Mouse (Mus musculus) neural tube, embryonic 11.5 days (tissue): ENCODE measurements around the gene Creb3. TPM values are rescaled to one million over a fixed set of nuclear protein-coding genes. Genes with fewer than 3 reads are reported as not detected.
A peak's percentile ranks its signal among the peaks of the same experiment; 100 is the strongest.

Experiments used
- ATAC-seq: fragments of 200-750 bp; cut with Nextera tagmentation; 2 replicates; pipeline ENCODE4 v1.8.0; 2017; ENCODE audit warnings: moderate number of reproducible peaks, mild to moderate bottlenecking, moderate TSS enrichment, moderate library complexity; ENCODE audit not compliant: insufficient read depth, low FRiP score, low TSS enrichment
- DNase-seq: peaks from one replicate; pipeline ENCODE4 v3.0.0-alpha.2; 2015; ENCODE audit warnings: low spot score
- H3K27ac ChIP-seq: fragments of 300-500 bp; sonication (generic); 2 replicates; pipeline ENCODE4 v1.5.1; 2014; ENCODE audit warnings: low read depth, mild to moderate bottlenecking, low read length
- H3K27me3 ChIP-seq: fragments of 300-500 bp; sonication (generic); 2 replicates; pipeline ENCODE4 v1.6.1; 2014; ENCODE audit warnings: mild to moderate bottlenecking, low read length, mixed read lengths; ENCODE audit not compliant: control insufficient read depth, insufficient read depth
- H3K36me3 ChIP-seq: fragments of 300-500 bp; sonication (generic); 2 replicates; pipeline ENCODE4 v1.6.1; 2014; ENCODE audit warnings: mild to moderate bottlenecking, low read length, moderate library complexity, mixed read lengths; ENCODE audit not compliant: control insufficient read depth, insufficient read depth
- H3K4me1 ChIP-seq: fragments of 300-500 bp; sonication (generic); 2 replicates; pipeline ENCODE4 v1.6.1; 2014; ENCODE audit warnings: low read length, mixed read lengths; ENCODE audit not compliant: control insufficient read depth, insufficient read depth
- H3K4me2 ChIP-seq: fragments of 300-500 bp; sonication (generic); 2 replicates; pipeline ENCODE4 v1.6.1; 2014; ENCODE audit warnings: low read depth, mild to moderate bottlenecking, moderate library complexity
- H3K4me3 ChIP-seq: fragments of 300-500 bp; sonication (generic); 2 replicates; pipeline ENCODE4 v1.5.1; 2014; ENCODE audit warnings: low read depth, low read length
- H3K9ac ChIP-seq: fragments of 300-500 bp; sonication (generic); 2 replicates; pipeline ENCODE4 v1.6.1; 2014; ENCODE audit warnings: mild to moderate bottlenecking, low read length
- H3K9me3 ChIP-seq: fragments of 300-500 bp; sonication (generic); 2 replicates; pipeline ENCODE4 v1.6.1; 2016; ENCODE audit warnings: low read length; ENCODE audit not compliant: control insufficient read depth
- WGBS: fragments of 180-500 bp; shearing (Covaris S2); extraction: QIAGEN DNeasy Blood & Tissue Kit; methylation state at CpG from one replicate; pipeline ENCODE4 v1.1.7; 2014; 5-methylcytosine and 5-hydroxymethylcytosine counted together
- polyA plus RNA-seq: library from polyadenylated mRNA; unstranded; fragments of >200 nt; fragmentation: Nextera tagmentation; extraction: Ambion mirVana; gene quantifications from 2 replicates; pipeline ENCODE4 v1.2.1, GENCODE M21; 2014

The Creb3 gene
- 56.0 and 62.5 TPM in 2 replicates for polyA plus RNA-seq

GRCm38 (mm10) chr4:43561997-43562768 is at the start of gene Creb3, which contains the start of gene Tln1:
Gene Creb3 (plus strand): TSS chr4:43562332.
Gene Tln1 (minus strand): TSS chr4:43562691.
- ATAC-seq (peak; percentile 94), DNase-seq (peak; percentile 95)
- H3K27ac ChIP-seq = peak within 1 kb of the TSS; percentile 91
- H3K9me3 ChIP-seq = no peaks in the 10 kb centered on the region
- H3K9ac ChIP-seq = peak within 1 kb of the TSS; percentile 95
- no peaks in the 10 kb centered on the region for H3K27me3 ChIP-seq
- WGBS = under 1% methylated on average over 62 of the region's 62 CpGs
- peak within 1 kb of the TSS; percentile 69 for H3K4me2 ChIP-seq
- H3K4me1 ChIP-seq = peaks cover 38% of the 10 kb centered on the region
- peak within 1 kb of the TSS; percentile 89 for H3K4me3 ChIP-seq
- peaks cover 9% of the 10 kb centered on the region for H3K36me3 ChIP-seq

- ATAC-seq (no peak), DNase-seq (no peak)
- no peak overlapping the region for H3K4me2 ChIP-seq
- H3K4me1 ChIP-seq = peaks cover 14% of the 10 kb centered on the region
- H3K9ac ChIP-seq = no peak overlapping the region
- H3K27ac ChIP-seq = no peak overlapping the region
- no peak overlapping the region for H3K4me3 ChIP-seq
- peaks cover 6% of the 10 kb centered on the region for H3K27me3 ChIP-seq
- H3K36me3 ChIP-seq = no peaks in the 10 kb centered on the region
- H3K9me3 ChIP-seq = no peaks in the 10 kb centered on the region
- WGBS = 69% methylated on average over 7 of the region's 7 CpGs
Measured at GRCm38 (mm10) chr4:43512653-43513052, 49.5 kb upstream of the Creb3 start.

- no peaks in the 10 kb centered on the region for H3K9me3 ChIP-seq
- no peak overlapping the region for H3K4me3 ChIP-seq
- H3K36me3 ChIP-seq = no peaks in the 10 kb centered on the region
- ATAC-seq (no peak), DNase-seq (no peak)
- no peak overlapping the region for H3K27ac ChIP-seq
- H3K27me3 ChIP-seq = peaks cover 4% of the 10 kb centered on the region; the same call in 1 of the 2 replicates
- no peak overlapping the region for H3K9ac ChIP-seq
- peaks cover 12% of the 10 kb centered on the region for H3K4me1 ChIP-seq
- no peak overlapping the region for H3K4me2 ChIP-seq
- WGBS = 87% methylated on average over 4 of the region's 4 CpGs
Measured at GRCm38 (mm10) chr4:43513300-43513699, 48.8 kb upstream of the Creb3 start.

- WGBS = 82% methylated on average over 4 of the region's 4 CpGs
- ATAC-seq (no peak), DNase-seq (no peak)
- H3K4me1 ChIP-seq = peaks cover 7% of the 10 kb centered on the region
- no peaks in the 10 kb centered on the region for H3K9me3 ChIP-seq
- no peak overlapping the region for H3K4me3 ChIP-seq
- no peak overlapping the region for H3K9ac ChIP-seq
- H3K27me3 ChIP-seq = peaks cover 3% of the 10 kb centered on the region; the same call in 1 of the 2 replicates
- H3K36me3 ChIP-seq = no peaks in the 10 kb centered on the region
- no peak overlapping the region for H3K27ac ChIP-seq
- H3K4me2 ChIP-seq = no peak overlapping the region
Measured at GRCm38 (mm10) chr4:43513791-43514190, 48.3 kb upstream of the Creb3 start.

- no peak overlapping the region for H3K4me3 ChIP-seq
- 0 out of 2 replicates have a peak, but pooled peaks cover 4% of the 10 kb centered on the region for H3K27me3 ChIP-seq
- no peak overlapping the region for H3K9ac ChIP-seq
- no peaks in the 10 kb centered on the region; the same call in 1 of the 2 replicates for H3K4me1 ChIP-seq
- 74% methylated on average over 11 of the region's 11 CpGs for WGBS
- no peaks in the 10 kb centered on the region for H3K9me3 ChIP-seq
- H3K36me3 ChIP-seq = no peaks in the 10 kb centered on the region
- H3K4me2 ChIP-seq = no peak overlapping the region
- no peak for DNase-seq
- ATAC-seq = no peak
- H3K27ac ChIP-seq = no peak overlapping the region
Measured at GRCm38 (mm10) chr4:43515764-43516708, 46.1 kb upstream of the Creb3 start.

GRCm38 (mm10) chr4:43519551-43519950 is 42.6 kb upstream of the Creb3 start:
- Histone ChIP-seq H3K27me3 (peaks cover 29% of the 10 kb centered on the region), H3K9ac (no peak overlapping the region), H3K36me3 (no peaks in the 10 kb centered on the region), H3K4me1 (no peaks in the 10 kb centered on the region; the same call in 1 of the 2 replicates), H3K4me2 (peak overlapping the region; percentile 23; the same call in 1 of the 2 replicates), H3K9me3 (no peaks in the 10 kb centered on the region), H3K27ac (no peak overlapping the region), H3K4me3 (peak overlapping the region; percentile 10; the same call in 1 of the 2 replicates)
- no peak for ATAC-seq
- no peak for DNase-seq
- WGBS = 12% methylated on average over 10 of the region's 10 CpGs

GRCm38 (mm10) chr4:43519956-43520355 is 42.2 kb upstream of the Creb3 start:
- H3K4me2 ChIP-seq = peak overlapping the region; percentile 23; the same call in 1 of the 2 replicates
- ATAC-seq (peak; percentile 52; the same call in 1 of the 2 replicates), DNase-seq (peak; percentile 89)
- WGBS = 12% methylated on average over 6 of the region's 6 CpGs
- H3K27me3 ChIP-seq = peaks cover 33% of the 10 kb centered on the region
- H3K27ac ChIP-seq = no peak overlapping the region
- H3K9ac ChIP-seq = no peak overlapping the region
- peak overlapping the region; percentile 10; the same call in 1 of the 2 replicates for H3K4me3 ChIP-seq
- H3K36me3 ChIP-seq = no peaks in the 10 kb centered on the region
- no peaks in the 10 kb centered on the region; the same call in 1 of the 2 replicates for H3K4me1 ChIP-seq
- no peaks in the 10 kb centered on the region for H3K9me3 ChIP-seq

GRCm38 (mm10) chr4:43527880-43528279 is 34.3 kb upstream of the Creb3 start:
- DNase-seq (no peak), ATAC-seq (no peak)
- no peaks in the 10 kb centered on the region for H3K9me3 ChIP-seq
- H3K36me3 ChIP-seq = peaks cover 11% of the 10 kb centered on the region
- no peak overlapping the region for H3K9ac ChIP-seq
- WGBS = 64% methylated on average over 5 of the region's 5 CpGs
- H3K4me2 ChIP-seq = no peak overlapping the region
- peaks cover 26% of the 10 kb centered on the region for H3K27me3 ChIP-seq
- no peak overlapping the region for H3K27ac ChIP-seq
- no peaks in the 10 kb centered on the region for H3K4me1 ChIP-seq
- no peak overlapping the region for H3K4me3 ChIP-seq
